Mouse (Mus musculus) embryonic facial prominence, embryonic 14.5 days (tissue): ENCODE data around the gene Ccdc71l. TPM values are rescaled to one million over a fixed set of nuclear protein-coding genes. Genes with fewer than 3 reads are reported as not detected.

Experiments
- ATAC-seq: fragments of 200-750 bp; cut with Nextera tagmentation; 2 replicates; pipeline ENCODE4 v1.8.0; 2017; ENCODE audit warnings: low read depth, moderate number of reproducible peaks, moderate TSS enrichment
- DNase-seq: peaks from one replicate; pipeline ENCODE4 v3.0.0-alpha.2; 2015; ENCODE audit warnings: low spot score
- H3K27ac ChIP-seq: fragments of 300-500 bp; sonication (generic); replicated peaks from 2 replicates; pipeline ENCODE4 v1.5.1; 2014; ENCODE audit warnings: low read depth, mild to moderate bottlenecking, low read length, moderate library complexity
- H3K27me3 ChIP-seq: fragments of 300-500 bp; sonication (generic); replicated peaks from 2 replicates; pipeline ENCODE4 v1.6.1; 2014; ENCODE audit warnings: low read length; ENCODE audit not compliant: control insufficient read depth, insufficient read depth
- H3K36me3 ChIP-seq: fragments of 300-500 bp; sonication (generic); 2 replicates; pipeline ENCODE4 v1.6.1; 2014; ENCODE audit warnings: low read length, mixed read lengths; ENCODE audit not compliant: control insufficient read depth, insufficient read depth
- H3K4me1 ChIP-seq: fragments of 300-500 bp; sonication (generic); 2 replicates; pipeline ENCODE4 v1.6.1; 2014; ENCODE audit warnings: antibody characterized with exemption, low read length; ENCODE audit not compliant: control insufficient read depth, insufficient read depth
- H3K4me2 ChIP-seq: fragments of 300-500 bp; sonication (generic); 2 replicates; pipeline ENCODE4 v1.6.1; 2014; ENCODE audit warnings: low read depth, mild to moderate bottlenecking, low read length, moderate library complexity, mixed read lengths
- H3K4me3 ChIP-seq: fragments of 300-500 bp; sonication (generic); 2 replicates; pipeline ENCODE4 v1.5.1; 2014; ENCODE audit warnings: low read depth, mild to moderate bottlenecking, low read length
- H3K9ac ChIP-seq: fragments of 300-500 bp; sonication (generic); 2 replicates; pipeline ENCODE4 v1.6.1; 2014; ENCODE audit warnings: low read depth, mild to moderate bottlenecking, low read length, moderate library complexity, mixed read lengths
- H3K9me3 ChIP-seq: fragments of 300-500 bp; sonication (generic); 2 replicates; pipeline ENCODE4 v1.6.1; 2016; ENCODE audit warnings: low read length; ENCODE audit not compliant: control insufficient read depth
- WGBS: fragments of 180-500 bp; shearing (Covaris S2); extraction: QIAGEN DNeasy Blood & Tissue Kit; methylation state at CpG from one replicate; pipeline ENCODE4 v1.1.7; 2014; 5-methylcytosine and 5-hydroxymethylcytosine counted together
- polyA plus RNA-seq: library from polyadenylated mRNA; unstranded; fragments of >200 nt; fragmentation: Nextera tagmentation; extraction: Ambion mirVana; gene quantifications from 2 replicates; pipeline ENCODE4 v1.2.1, GENCODE M21; 2014

Gene Ccdc71l
- 6.2 and 6.4 TPM in 2 replicates for polyA plus RNA-seq

DNA sequence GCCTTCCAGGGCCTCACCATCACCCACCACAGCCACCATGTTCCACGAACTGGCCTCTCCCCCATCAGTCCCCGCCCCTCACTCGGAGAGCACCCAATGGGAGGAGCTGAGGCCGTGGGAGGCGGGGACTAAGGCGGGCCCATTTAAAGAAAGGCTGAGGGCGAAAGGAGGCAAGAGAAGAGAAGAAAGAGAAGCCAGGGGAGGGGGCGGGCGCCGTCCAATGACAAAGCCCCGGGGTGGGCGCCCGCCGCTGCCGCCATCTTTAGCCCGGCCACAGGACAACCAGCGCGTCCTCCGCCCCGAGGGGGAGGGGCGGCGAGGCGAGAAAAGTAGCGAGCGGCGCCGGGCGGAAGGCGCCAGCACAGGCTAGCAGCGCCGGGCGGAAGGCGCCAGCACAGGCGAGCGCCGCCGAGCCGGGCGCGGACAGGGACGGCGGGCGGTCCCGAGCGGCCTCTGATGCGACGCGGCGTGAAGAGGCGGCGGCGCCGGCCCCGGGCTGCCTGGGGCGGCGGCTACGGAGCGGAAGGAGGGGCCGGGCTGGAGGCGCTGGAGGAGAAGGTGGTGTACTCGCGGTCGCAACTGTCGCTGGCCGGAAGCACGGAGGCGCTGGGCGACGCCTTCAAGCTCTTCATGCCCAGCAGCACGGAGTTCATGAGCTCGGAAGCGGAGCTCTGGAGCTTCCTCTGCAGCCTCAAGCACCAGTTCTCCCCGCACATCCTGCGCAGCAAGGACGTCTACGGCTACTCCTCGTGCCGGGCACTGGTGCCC is at the start of gene Ccdc71l:
Gene Ccdc71l (plus strand): TSS at position 177 of the 768 bp plus-strand sequence.
- H3K9ac ChIP-seq: peak within 1 kb of the TSS; percentile 89
- peak within 1 kb of the TSS; percentile 90 for H3K27ac ChIP-seq
- DNase-seq: peak; percentile 93
- H3K4me3 ChIP-seq: peak within 1 kb of the TSS; percentile 88
- WGBS: 1% methylated on average over 53 of the region's 78 CpGs
- H3K9me3 ChIP-seq: no peaks in the 10 kb centered on the region
- peaks cover 17% of the 10 kb centered on the region for H3K4me1 ChIP-seq
- H3K4me2 ChIP-seq: peak within 1 kb of the TSS; percentile 74
- H3K36me3 ChIP-seq: 0 out of 2 replicates have a peak, but pooled peaks cover 4% of the 10 kb centered on the region
- ATAC-seq: peak; percentile 89
- no peaks in the 10 kb centered on the region for H3K27me3 ChIP-seq

DNA sequence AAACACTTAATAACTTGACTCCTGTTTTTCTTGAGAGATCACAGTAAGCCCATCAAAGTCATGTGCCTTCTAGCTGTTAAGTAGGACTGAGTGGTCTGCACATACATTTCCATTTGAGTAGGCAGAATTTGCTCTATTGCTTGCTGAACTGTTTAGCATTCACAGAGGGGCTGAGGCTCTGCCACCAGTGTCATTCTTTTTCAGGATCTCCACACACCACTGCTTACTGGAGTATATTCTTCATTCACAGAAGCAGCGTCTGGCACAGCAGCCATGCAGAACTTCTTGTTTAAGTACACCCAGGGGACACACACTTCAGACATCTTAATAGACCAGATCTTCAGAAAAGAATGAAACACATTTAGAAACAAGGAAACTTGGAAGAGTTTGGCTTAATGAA is 39.4 kb upstream of the Ccdc71l start:
- Histone ChIP-seq H3K27ac (no peak overlapping the region), H3K27me3 (no peaks in the 10 kb centered on the region), H3K4me3 (no peak overlapping the region), H3K4me2 (no peak overlapping the region), H3K36me3 (no peaks in the 10 kb centered on the region), H3K9ac (no peak overlapping the region), H3K4me1 (no peaks in the 10 kb centered on the region), H3K9me3 (no peaks in the 10 kb centered on the region)
- DNase-seq (no peak), ATAC-seq (no peak)
- WGBS: 38% methylated on average over 1 of the region's 1 CpGs

DNA sequence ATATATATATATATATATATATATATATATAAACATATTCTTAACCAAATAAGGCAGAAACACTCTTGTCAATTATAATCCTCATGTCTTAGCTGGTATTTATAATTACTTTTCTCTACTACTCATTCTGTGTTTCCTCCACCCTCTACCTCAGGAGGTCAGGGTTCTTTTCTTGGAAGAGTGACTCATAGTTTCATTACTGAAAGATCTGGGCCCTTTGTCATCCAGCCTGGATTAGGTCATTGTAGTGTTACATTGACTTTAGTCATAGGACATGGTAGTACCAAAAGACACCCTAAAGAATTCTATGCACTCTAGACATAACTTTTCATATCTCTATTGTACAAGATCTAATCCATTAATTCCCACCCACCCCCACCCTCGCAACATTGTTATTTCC is 35.0 kb upstream of the Ccdc71l start:
- no peak for ATAC-seq
- H3K9me3 ChIP-seq: no peaks in the 10 kb centered on the region
- no peak overlapping the region for H3K4me2 ChIP-seq
- H3K9ac ChIP-seq: no peak overlapping the region
- no peak overlapping the region for H3K4me3 ChIP-seq
- no peak overlapping the region for H3K27ac ChIP-seq
- WGBS: 81% methylated on average over 1 of the region's 1 CpGs
- H3K36me3 ChIP-seq: no peaks in the 10 kb centered on the region
- DNase-seq: no peak
- H3K4me1 ChIP-seq: no peaks in the 10 kb centered on the region
- no peaks in the 10 kb centered on the region for H3K27me3 ChIP-seq

DNA sequence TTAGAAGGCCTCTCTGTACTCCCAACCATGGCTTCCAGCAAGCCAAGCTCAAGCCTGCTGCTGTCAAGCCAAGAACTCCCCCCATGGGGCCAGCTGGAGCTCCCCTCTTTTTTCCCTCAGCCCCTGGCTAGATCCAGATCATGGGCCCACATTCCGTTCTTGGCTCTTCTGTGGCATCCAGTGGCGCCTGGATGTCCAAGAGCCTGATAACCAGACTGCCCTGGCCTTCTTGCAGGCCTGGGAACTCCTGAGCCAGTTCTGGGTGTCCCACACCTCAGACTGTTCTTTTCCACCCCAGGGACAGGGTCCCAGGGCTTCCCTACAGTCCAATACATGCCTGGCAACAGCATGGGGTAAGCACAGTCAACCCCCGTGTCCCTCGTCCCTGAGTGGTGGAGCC is 32.4 kb upstream of the Ccdc71l start:
- ATAC-seq: no peak
- Histone ChIP-seq H3K4me1 (no peaks in the 10 kb centered on the region), H3K4me3 (no peak overlapping the region), H3K9ac (no peak overlapping the region), H3K9me3 (no peaks in the 10 kb centered on the region), H3K27ac (no peak overlapping the region), H3K4me2 (no peak overlapping the region), H3K36me3 (no peaks in the 10 kb centered on the region), H3K27me3 (no peaks in the 10 kb centered on the region)
- 90% methylated on average over 4 of the region's 4 CpGs for WGBS
- no peak for DNase-seq

DNA sequence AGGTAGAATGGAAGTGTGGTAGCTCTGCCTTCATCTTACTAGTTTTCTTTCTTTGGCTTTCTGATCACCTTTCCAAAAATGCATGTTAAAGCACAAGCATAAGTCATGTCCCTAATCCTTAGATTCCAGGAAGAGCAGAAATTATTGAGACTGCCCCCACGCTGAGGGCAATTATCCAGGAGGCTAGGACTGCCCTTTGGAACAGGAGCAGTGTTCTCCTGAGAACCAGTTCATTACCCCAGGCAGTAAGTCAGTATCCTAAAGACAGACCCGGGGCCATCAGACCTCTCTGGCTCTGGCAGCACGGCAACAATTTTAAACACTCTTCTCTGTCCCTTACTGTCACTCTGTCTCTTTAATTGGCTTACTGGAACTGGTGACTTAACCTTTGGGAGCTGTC is 30.0 kb upstream of the Ccdc71l start:
- H3K4me3 ChIP-seq: no peak overlapping the region
- ATAC-seq: no peak
- no peak overlapping the region for H3K9ac ChIP-seq
- H3K4me2 ChIP-seq: no peak overlapping the region
- no peaks in the 10 kb centered on the region for H3K9me3 ChIP-seq
- WGBS: 73% methylated on average over 3 of the region's 3 CpGs
- DNase-seq: no peak
- H3K36me3 ChIP-seq: no peaks in the 10 kb centered on the region
- no peak overlapping the region for H3K27ac ChIP-seq
- H3K4me1 ChIP-seq: no peaks in the 10 kb centered on the region
- no peaks in the 10 kb centered on the region for H3K27me3 ChIP-seq

DNA sequence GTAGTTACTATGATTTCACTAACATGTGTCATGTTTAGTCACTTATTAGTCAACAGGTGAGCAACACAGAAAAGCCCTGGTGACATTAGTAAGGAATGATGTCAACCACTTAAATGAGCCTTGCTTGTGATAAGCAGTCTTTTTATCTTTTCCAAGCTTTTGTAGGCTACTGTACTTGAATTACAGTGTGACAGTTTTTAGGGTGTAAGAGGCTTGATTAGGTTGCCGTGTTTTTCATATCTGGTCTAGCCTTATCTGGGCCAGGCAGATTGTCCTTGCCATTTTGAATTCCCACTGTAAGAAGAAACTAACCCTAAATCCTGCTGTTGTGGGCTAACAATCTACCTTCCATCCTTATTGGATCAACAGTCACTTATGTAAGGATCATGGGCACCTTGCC is 26.6 kb upstream of the Ccdc71l start:
- H3K27ac ChIP-seq: no peak overlapping the region
- no peak overlapping the region for H3K4me3 ChIP-seq
- DNase-seq (no peak), ATAC-seq (no peak)
- 81% methylated on average over 1 of the region's 1 CpGs for WGBS
- H3K9ac ChIP-seq: no peak overlapping the region
- 0 out of 2 replicates have a peak, but pooled peaks cover 5% of the 10 kb centered on the region for H3K9me3 ChIP-seq
- no peaks in the 10 kb centered on the region for H3K27me3 ChIP-seq
- no peaks in the 10 kb centered on the region for H3K36me3 ChIP-seq
- H3K4me1 ChIP-seq: no peaks in the 10 kb centered on the region
- H3K4me2 ChIP-seq: no peak overlapping the region

DNA sequence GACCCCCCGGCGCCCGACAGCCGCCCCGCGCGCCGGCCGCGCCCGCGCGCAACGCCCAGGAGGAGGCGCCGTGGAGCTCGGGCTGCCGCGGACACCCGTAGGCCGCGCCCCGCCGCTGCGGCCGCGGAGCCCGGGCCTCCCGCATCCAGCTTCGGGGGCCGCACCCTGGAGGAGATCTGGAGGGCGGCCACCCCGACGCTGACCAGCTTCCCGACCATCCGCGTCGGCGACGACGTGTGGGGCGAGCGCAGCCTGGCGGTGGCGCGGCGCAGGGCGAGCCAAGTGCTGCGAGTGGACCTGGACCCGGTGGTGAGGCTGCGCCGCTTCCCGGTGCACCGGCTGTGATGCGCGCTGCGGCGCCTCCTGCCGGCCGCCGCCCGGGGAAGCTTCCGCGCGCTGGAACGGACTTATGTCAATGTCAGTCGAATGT is 807 bp downstream of the Ccdc71l start:
- H3K36me3 ChIP-seq: 0 out of 2 replicates have a peak, but pooled peaks cover 4% of the 10 kb centered on the region
- H3K27me3 ChIP-seq: no peaks in the 10 kb centered on the region
- peak overlapping the region; percentile 74 for H3K4me2 ChIP-seq
- ATAC-seq (peak; percentile 89), DNase-seq (peak; percentile 86)
- peaks cover 17% of the 10 kb centered on the region for H3K4me1 ChIP-seq
- WGBS: 2% methylated on average over 9 of the region's 67 CpGs
- no peaks in the 10 kb centered on the region for H3K9me3 ChIP-seq
- H3K4me3 ChIP-seq: peak overlapping the region; percentile 88
- peak overlapping the region; percentile 90 for H3K27ac ChIP-seq
- peak overlapping the region; percentile 89 for H3K9ac ChIP-seq

DNA sequence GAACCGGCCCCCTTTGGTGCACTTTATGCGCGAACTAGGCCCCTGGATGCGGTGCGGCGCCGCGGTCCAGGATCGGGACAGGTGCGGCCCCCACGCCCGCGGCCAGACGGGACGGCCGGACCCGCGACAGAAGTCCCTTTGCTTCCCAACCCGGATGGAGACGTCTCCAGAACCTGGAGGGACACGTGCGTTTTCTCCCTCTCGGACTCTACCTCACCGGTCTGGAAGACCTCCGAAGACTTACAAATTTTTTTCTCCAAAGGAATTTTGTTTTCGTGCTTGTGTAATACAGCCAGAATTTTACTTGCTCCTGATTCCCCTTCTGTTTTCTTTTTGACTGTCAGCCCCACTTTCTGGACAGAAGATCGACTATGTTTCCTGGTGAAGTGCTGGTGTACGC is 1.2 kb downstream of the Ccdc71l start:
- Histone ChIP-seq H3K4me1 (peaks cover 17% of the 10 kb centered on the region), H3K4me3 (peak overlapping the region; percentile 88), H3K27me3 (no peaks in the 10 kb centered on the region), H3K27ac (peak overlapping the region; percentile 90), H3K9me3 (no peaks in the 10 kb centered on the region), H3K36me3 (0 out of 2 replicates have a peak, but pooled peaks cover 4% of the 10 kb centered on the region), H3K4me2 (peak overlapping the region; percentile 74), H3K9ac (peak overlapping the region; percentile 89)
- DNase-seq: no peak
- WGBS: 1% methylated on average over 25 of the region's 28 CpGs
- ATAC-seq: peak; percentile 3; the same call in 1 of the 2 replicates

DNA sequence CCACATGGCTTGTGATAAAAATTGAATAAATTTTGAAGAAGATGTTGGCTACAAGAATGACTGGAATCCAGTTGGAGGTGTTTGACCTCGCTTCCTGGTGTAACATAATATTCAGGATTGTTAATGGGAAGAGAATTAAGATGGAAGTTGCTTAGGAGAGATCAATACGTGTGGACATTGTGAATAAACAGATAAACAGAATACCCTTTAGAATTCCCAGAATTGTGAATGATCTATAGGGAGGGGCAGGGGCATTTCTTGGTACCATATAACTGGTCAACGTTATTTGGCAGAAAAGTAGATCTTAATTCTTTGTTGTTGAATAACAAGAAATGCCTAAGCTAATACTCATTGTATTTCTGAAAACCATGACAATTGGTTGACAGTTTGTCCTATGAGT is 2.0 kb downstream of the Ccdc71l start:
- peak overlapping the region; percentile 88 for H3K4me3 ChIP-seq
- H3K9ac ChIP-seq: no peak overlapping the region; the same call in 1 of the 2 replicates
- H3K27ac ChIP-seq: no peak overlapping the region
- no peak for ATAC-seq
- no peak for DNase-seq
- H3K36me3 ChIP-seq: 0 out of 2 replicates have a peak, but pooled peaks cover 4% of the 10 kb centered on the region
- peaks cover 17% of the 10 kb centered on the region for H3K4me1 ChIP-seq
- H3K4me2 ChIP-seq: peak overlapping the region; percentile 74
- WGBS: 53% methylated on average over 3 of the region's 3 CpGs
- no peaks in the 10 kb centered on the region for H3K27me3 ChIP-seq
- no peaks in the 10 kb centered on the region for H3K9me3 ChIP-seq
